8 mouse cellular contexts compared by ENCODE assay signal in the genomic region with DNA sequence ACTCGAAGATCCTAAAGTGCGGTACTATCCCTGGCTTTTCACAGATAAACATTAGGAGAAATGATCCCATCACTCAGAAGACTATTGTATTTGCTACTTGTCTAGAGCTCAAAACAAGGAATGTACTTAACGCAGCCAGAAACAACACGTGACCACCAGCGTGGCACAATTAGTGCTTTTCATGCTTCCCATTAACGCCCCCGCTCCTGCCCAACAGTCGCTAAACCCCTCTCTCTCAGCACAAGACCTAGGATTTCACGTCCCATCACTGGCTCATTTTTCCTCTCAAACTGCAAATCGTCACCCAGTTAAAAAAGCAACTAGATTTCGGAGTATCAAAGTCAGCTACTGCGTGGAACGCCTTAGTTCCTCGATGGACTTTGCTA. TPM values are rescaled to one million over a fixed set of nuclear protein-coding genes. Genes with fewer than 3 reads are reported as not detected.
A peak's percentile ranks its signal among the peaks of the same experiment; 100 is the strongest.
DNase-seq lines count a peak whose midpoint lies in the region; ATAC-seq and TF ChIP-seq lines count a peak whose summit lies in the region.

No protein-coding gene starts in this region.

- peak overlapping the region; percentile 96 for H3K9ac ChIP-seq in heart, embryonic 16.5 days (ENCODE audit: low read length)
- H3K9ac ChIP-seq in liver, embryonic 14.5 days (replicated peaks) = peak overlapping the region; percentile 91
- H3K9ac ChIP-seq in neural tube, embryonic 15.5 days (replicated peaks) = peak overlapping the region; percentile 74

- WGBS in heart, embryonic 16.5 days = 14% methylated on average over 14 of the region's 14 CpGs
- 6% methylated on average over 14 of the region's 14 CpGs for WGBS in liver, embryonic 14.5 days (ENCODE audit: insufficient replicate concordance)
- WGBS in neural tube, embryonic 15.5 days = 11% methylated on average over 14 of the region's 14 CpGs

- peak; percentile 49 for DNase-seq in right cerebral cortex, adult 18-20 months
- DNase-seq in right cerebral cortex, postnatal 25 days = no peak
- DNase-seq in kidney, postnatal 25 days = peak; percentile 66 to 69
- DNase-seq in liver, embryonic 14.5 days (ENCODE audit: low read depth in 3 of 3, low spot score in 3 of 3) = no peak
- DNase-seq in gastrocnemius, adult 18-20 months (ENCODE audit: low spot score) = no peak

- H3K4me2 ChIP-seq in heart, embryonic 16.5 days (ENCODE audit: low read depth, low read length) = peak overlapping the region; percentile 89
- H3K4me2 ChIP-seq in liver, embryonic 14.5 days (ENCODE audit: low read depth) = peak overlapping the region; percentile 81
- H3K4me2 ChIP-seq in neural tube, embryonic 15.5 days = peak overlapping the region; percentile 77

- peaks cover 3% of the 10 kb centered on the region; the same call in 1 of the 2 replicates for H3K4me1 ChIP-seq in embryonic fibroblast, embryonic 13.5 days (ENCODE audit: control insufficient read depth, insufficient read depth, low read length)
- H3K4me1 ChIP-seq in heart, embryonic 16.5 days (ENCODE audit: control insufficient read depth, insufficient read depth, low read length) = peaks cover 14% of the 10 kb centered on the region
- H3K4me1 ChIP-seq in liver, embryonic 14.5 days (replicated peaks; ENCODE audit: control insufficient read depth in 2 of 2, insufficient read depth in 2 of 2, low read length in 1 of 2) = peaks cover 44 to 48% of the 10 kb centered on the region in 2 experiments
- peaks cover 14% of the 10 kb centered on the region for H3K4me1 ChIP-seq in neural tube, embryonic 15.5 days

- TF ChIP-seq CTCF in embryonic fibroblast, embryonic 13.5 days (IDR thresholded peaks at IDR 0.05; ENCODE audit: borderline replicate concordance, insufficient read depth, low read length) = no peak
- no peak for TF ChIP-seq CTCF in liver, embryonic 14.5 days (IDR thresholded peaks at IDR 0.05; ENCODE audit: low read depth)

- no peaks in the 10 kb centered on the region for H3K27me3 ChIP-seq in heart, embryonic 16.5 days (ENCODE audit: control insufficient read depth, insufficient read depth, low read length)
- no peaks in the 10 kb centered on the region for H3K27me3 ChIP-seq in liver, embryonic 14.5 days (ENCODE audit: control insufficient read depth, insufficient read depth, low read length)
- no peaks in the 10 kb centered on the region for H3K27me3 ChIP-seq in neural tube, embryonic 15.5 days (replicated peaks)

- no peaks in the 10 kb centered on the region for H3K36me3 ChIP-seq in heart, embryonic 16.5 days (ENCODE audit: control insufficient read depth, insufficient read depth)
- peaks cover 3% of the 10 kb centered on the region for H3K36me3 ChIP-seq in liver, embryonic 14.5 days (replicated peaks; ENCODE audit: control insufficient read depth, insufficient read depth, low read depth)
- H3K36me3 ChIP-seq in neural tube, embryonic 15.5 days = no peaks in the 10 kb centered on the region

- no peaks in the 10 kb centered on the region for H3K9me3 ChIP-seq in heart, embryonic 16.5 days (replicated peaks; ENCODE audit: control insufficient read depth, low read length)
- H3K9me3 ChIP-seq in liver, embryonic 14.5 days (ENCODE audit: control insufficient read depth, low read length) = no peaks in the 10 kb centered on the region
- H3K9me3 ChIP-seq in neural tube, embryonic 15.5 days (replicated peaks) = no peaks in the 10 kb centered on the region

- H3K27ac ChIP-seq in embryonic fibroblast, embryonic 13.5 days (ENCODE audit: insufficient read depth, low read length) = peak overlapping the region; percentile 10
- peak overlapping the region; percentile 91 for H3K27ac ChIP-seq in heart, embryonic 16.5 days (ENCODE audit: low read length)
- peak overlapping the region; percentile 53 for H3K27ac ChIP-seq in liver, embryonic 14.5 days
- peak overlapping the region; percentile 89 for H3K27ac ChIP-seq in neural tube, embryonic 15.5 days (replicated peaks)

- no peak for TF ChIP-seq POLR2A in embryonic fibroblast, embryonic 13.5 days (IDR thresholded peaks at IDR 0.05; ENCODE audit: low read depth, low read length)

- TF ChIP-seq EP300 in liver, embryonic 14.5 days (IDR thresholded peaks at IDR 0.05; ENCODE audit: low read depth) = no peak

- no peak for ATAC-seq in heart, embryonic 16.5 days (replicated peaks; ENCODE audit: extremely low read depth, insufficient read depth, low FRiP score)
- no peak for ATAC-seq in liver, embryonic 14.5 days (ENCODE audit: insufficient read depth)
- ATAC-seq in neural tube, embryonic 15.5 days (ENCODE audit: low FRiP score) = peak; percentile 51

- H3K4me3 ChIP-seq in embryonic fibroblast, embryonic 13.5 days (ENCODE audit: insufficient read depth, low read length) = peak overlapping the region; percentile 58
- H3K4me3 ChIP-seq in heart, embryonic 16.5 days (ENCODE audit: low read length) = peak overlapping the region; percentile 92
- peak overlapping the region; percentile 77 to 91 for H3K4me3 ChIP-seq in liver, embryonic 14.5 days (ENCODE audit: insufficient read depth in 1 of 2, low read depth in 2 of 2, low read length in 2 of 2)
- H3K4me3 ChIP-seq in neural tube, embryonic 15.5 days (replicated peaks) = peak overlapping the region; percentile 82

RNA-seq across cellular contexts. Expression of gene Med21, which starts 8.7 kb away (rescaled TPM):
- 74.6 and 82.0 TPM in 2 replicates for polyA plus RNA-seq in embryonic fibroblast, embryonic 13.5 days (2011; ENCODE audit: insufficient read length, low read depth, missing spikeins)
- polyA plus RNA-seq in heart, embryonic 16.5 days (2015; fragmentation: Nextera tagmentation; extraction: Ambion mirVana) = 143 and 150 TPM in 2 replicates
- 34.7 and 44.7 TPM in 2 replicates for polyA plus RNA-seq in liver, embryonic 14.5 days (2012; rRNA removed)
- polyA plus RNA-seq in liver, embryonic 14.5 days (2014; fragmentation: Nextera tagmentation; extraction: Ambion mirVana) = 64.1 and 65.8 TPM in 2 replicates
- 124 and 135 TPM in 2 replicates for polyA plus RNA-seq in neural tube, embryonic 15.5 days (2015; fragmentation: Nextera tagmentation; extraction: Ambion mirVana)
- total RNA-seq in gastrocnemius, adult 18-20 months (2021) = 10 to 100 TPM; 36.6 TPM

RNA-seq across cellular contexts. Expression of gene Tm7sf3, which starts 9.0 kb away (rescaled TPM):
- polyA plus RNA-seq in embryonic fibroblast, embryonic 13.5 days (2011; ENCODE audit: insufficient read length, low read depth, missing spikeins) = 50.5 and 61.6 TPM in 2 replicates
- 35.3 and 37.5 TPM in 2 replicates for polyA plus RNA-seq in heart, embryonic 16.5 days (2015; fragmentation: Nextera tagmentation; extraction: Ambion mirVana)
- 9.4 and 11.2 TPM in 2 replicates for polyA plus RNA-seq in liver, embryonic 14.5 days (2012; rRNA removed)
- 24.8 and 27.6 TPM in 2 replicates for polyA plus RNA-seq in liver, embryonic 14.5 days (2014; fragmentation: Nextera tagmentation; extraction: Ambion mirVana)
- 29.3 and 31.3 TPM in 2 replicates for polyA plus RNA-seq in neural tube, embryonic 15.5 days (2015; fragmentation: Nextera tagmentation; extraction: Ambion mirVana)
- total RNA-seq in gastrocnemius, adult 18-20 months (2021) = 1 to 10 TPM; 6.2 to 6.9 TPM

RNA-seq across cellular contexts. Expression of gene Ints13, which starts 56.0 kb away (rescaled TPM):
- 48.3 and 55.2 TPM in 2 replicates for polyA plus RNA-seq in embryonic fibroblast, embryonic 13.5 days (2011; ENCODE audit: insufficient read length, low read depth, missing spikeins)
- 51.0 and 59.1 TPM in 2 replicates for polyA plus RNA-seq in heart, embryonic 16.5 days (2015; fragmentation: Nextera tagmentation; extraction: Ambion mirVana)
- 14.7 and 23.2 TPM in 2 replicates for polyA plus RNA-seq in liver, embryonic 14.5 days (2012; rRNA removed)
- polyA plus RNA-seq in liver, embryonic 14.5 days (2014; fragmentation: Nextera tagmentation; extraction: Ambion mirVana) = 27.8 and 29.0 TPM in 2 replicates
- polyA plus RNA-seq in neural tube, embryonic 15.5 days (2015; fragmentation: Nextera tagmentation; extraction: Ambion mirVana) = 40.5 and 51.7 TPM in 2 replicates
- 10 to 100 TPM; 10.5 to 15.9 TPM for total RNA-seq in gastrocnemius, adult 18-20 months (2021)

RNA-seq across cellular contexts. Expression of gene Fgfr1op2, which starts 56.6 kb away (rescaled TPM):
- 101 and 107 TPM in 2 replicates for polyA plus RNA-seq in embryonic fibroblast, embryonic 13.5 days (2011; ENCODE audit: insufficient read length, low read depth, missing spikeins)
- polyA plus RNA-seq in heart, embryonic 16.5 days (2015; fragmentation: Nextera tagmentation; extraction: Ambion mirVana) = 89.3 and 104 TPM in 2 replicates
- polyA plus RNA-seq in liver, embryonic 14.5 days (2012; rRNA removed) = 23.3 and 42.1 TPM in 2 replicates
- 92.6 and 99.8 TPM in 2 replicates for polyA plus RNA-seq in liver, embryonic 14.5 days (2014; fragmentation: Nextera tagmentation; extraction: Ambion mirVana)
- 39.8 and 57.3 TPM in 2 replicates for polyA plus RNA-seq in neural tube, embryonic 15.5 days (2015; fragmentation: Nextera tagmentation; extraction: Ambion mirVana)
- total RNA-seq in gastrocnemius, adult 18-20 months (2021) = 10 to 100 TPM; 52.5 to 53.0 TPM

Comparison
In these comparisons a context has a peak if more than half of its experiments do, and no peak if none do; other contexts are left out.
1. DNase-seq: peak in right cerebral cortex, adult 18-20 months (single experiment) and kidney, postnatal 25 days (2 of 2); none in right cerebral cortex, postnatal 25 days (single experiment), liver, embryonic 14.5 days (0 of 3) and gastrocnemius, adult 18-20 months (single experiment).
2. H3K27ac ChIP-seq: peak in every context shown above with its lines; median percentile 91 in heart, embryonic 16.5 days; 89 in neural tube, embryonic 15.5 days; 53 in liver, embryonic 14.5 days; 10 in embryonic fibroblast, embryonic 13.5 days.
3. Peak in every context shown above with its lines, with median percentiles within 50 percentile points of each other: H3K4me3 ChIP-seq, H3K4me2 ChIP-seq and H3K9ac ChIP-seq.